Mouse (Mus musculus): ENCODE data around the gene Pcsk4. TPM values are rescaled to one million over a fixed set of nuclear protein-coding genes. Genes with fewer than 3 reads are reported as not detected.

Gene Pcsk4
- polyA plus RNA-seq, 1 experiment = 15.1 TPM

GRCm38 (mm10) chr10:80294788-80295303 lies 34.5 kb downstream of the Pcsk4 start:
- peaks cover 75% of the 10 kb centered on the region for H3K4me1 ChIP-seq
- H3K27me3 ChIP-seq (replicated peaks) = peaks cover 25% of the 10 kb centered on the region
- TF ChIP-seq FLI1 (IDR thresholded peaks at IDR 0.05; ENCODE audit: low read length) (no peak), GATA1 (IDR thresholded peaks at IDR 0.05; ENCODE audit: borderline replicate concordance, low read length) (no peak)
- H3K9me3 ChIP-seq = no peaks in the 10 kb centered on the region
- peaks cover 21% of the 10 kb centered on the region for H3K36me3 ChIP-seq (replicated peaks; ENCODE audit: low read length)
- peak overlapping the region; percentile 29 for H3K4me3 ChIP-seq (replicated peaks)

GRCm38 (mm10) chr10:80294311-80294710 lies 35.0 kb downstream of the Pcsk4 start:
- Histone ChIP-seq H3K27me3 (replicated peaks) (peaks cover 20% of the 10 kb centered on the region), H3K36me3 (replicated peaks; ENCODE audit: low read length) (peaks cover 24% of the 10 kb centered on the region), H3K4me1 (peaks cover 70% of the 10 kb centered on the region), H3K9me3 (no peaks in the 10 kb centered on the region), H3K4me3 (replicated peaks) (peak overlapping the region; percentile 64)
- TF ChIP-seq FLI1 (IDR thresholded peaks at IDR 0.05; ENCODE audit: low read length) (no peak), GATA1 (IDR thresholded peaks at IDR 0.05; ENCODE audit: borderline replicate concordance, low read length) (no peak)

DNA sequence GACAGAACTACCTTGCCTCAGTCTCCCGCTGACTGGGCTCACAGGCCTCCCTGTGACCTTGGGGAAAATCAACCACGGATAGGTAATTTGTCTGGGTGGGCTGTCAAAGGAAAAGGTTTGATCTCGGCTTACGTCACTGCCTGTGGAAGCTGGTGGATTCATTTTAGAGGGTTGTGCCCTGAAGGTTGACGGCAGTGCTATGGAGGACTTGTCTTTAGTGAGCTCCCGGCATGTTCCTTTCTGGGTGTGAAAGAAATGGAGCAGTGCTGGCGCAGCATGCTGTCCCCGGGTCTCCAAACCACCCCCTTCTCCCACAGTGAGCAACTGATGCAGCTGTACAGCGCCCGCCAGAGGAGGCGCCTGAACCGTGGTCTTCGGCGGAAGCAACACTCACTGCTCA lies 36.0 kb downstream of the Pcsk4 start:
- Histone ChIP-seq H3K36me3 (replicated peaks; ENCODE audit: low read length) (peaks cover 33% of the 10 kb centered on the region), H3K4me1 (peaks cover 65% of the 10 kb centered on the region), H3K27me3 (replicated peaks) (peaks cover 10% of the 10 kb centered on the region), H3K9me3 (no peaks in the 10 kb centered on the region), H3K4me3 (replicated peaks) (peak overlapping the region; percentile 95)
- TF ChIP-seq FLI1 (IDR thresholded peaks at IDR 0.05; ENCODE audit: low read length) (no peak), GATA1 (IDR thresholded peaks at IDR 0.05; ENCODE audit: borderline replicate concordance, low read length) (no peak)

DNA sequence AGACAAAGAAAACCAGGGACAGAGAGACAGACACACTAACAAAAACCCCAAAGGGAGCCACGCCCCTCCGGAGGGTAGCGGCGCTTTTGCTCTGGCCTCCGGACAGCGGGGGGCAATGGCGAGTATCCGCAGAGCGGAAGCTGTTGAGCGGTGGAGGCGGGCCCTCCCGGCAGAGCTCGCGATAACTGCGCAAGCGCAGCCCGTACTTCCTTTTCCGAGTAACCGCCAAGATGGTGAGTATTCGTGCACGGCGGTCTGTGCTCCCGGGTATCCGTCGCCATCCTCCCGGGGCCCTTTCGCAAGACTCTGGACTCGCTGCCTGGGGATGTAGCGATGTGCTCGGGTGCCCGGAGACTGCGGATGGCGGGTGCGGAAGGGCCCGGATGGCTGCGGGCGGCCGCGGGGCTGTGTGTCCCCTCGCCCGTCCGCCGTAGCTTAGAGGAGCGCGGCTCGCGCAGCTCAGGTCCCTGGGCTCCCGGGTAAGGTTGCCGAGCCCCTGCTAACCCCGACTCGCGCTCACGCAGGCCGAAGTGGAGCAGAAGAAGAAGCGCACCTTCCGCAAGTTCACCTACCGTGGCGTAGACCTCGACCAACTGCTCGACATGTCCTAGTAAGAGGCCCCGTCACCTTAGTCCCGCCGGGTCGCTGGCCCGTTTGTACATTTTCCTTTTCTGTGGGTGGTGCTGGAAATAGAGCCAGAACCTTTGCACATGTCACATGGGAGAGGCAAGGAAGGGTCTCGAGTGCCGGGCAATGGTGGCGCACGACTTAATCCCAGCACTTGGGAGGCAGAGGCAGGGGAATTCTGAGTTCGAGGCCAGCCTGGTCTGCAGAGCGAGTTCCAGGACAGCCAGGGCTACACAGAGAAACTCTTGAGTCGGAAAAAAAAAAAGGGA lies 36.8 kb downstream of the Pcsk4 start, which contains the start of gene Rps15:
Rps15 (plus strand) TSS at position 203 of the 896 bp plus-strand sequence.
- peaks cover 56% of the 10 kb centered on the region for H3K4me1 ChIP-seq
- TF ChIP-seq FLI1 (IDR thresholded peaks at IDR 0.05; ENCODE audit: low read length) (peak; percentile 56; the same call in 1 of the 2 replicates), GATA1 (IDR thresholded peaks at IDR 0.05; ENCODE audit: borderline replicate concordance, low read length) (no peak)

GRCm38 (mm10) chr10:80288657-80289056 lies 40.6 kb downstream of the Pcsk4 start:
- H3K36me3 ChIP-seq (replicated peaks; ENCODE audit: low read length) = peaks cover 64% of the 10 kb centered on the region

More for the DNA sequence above, 36.8 kb downstream of the Pcsk4 start, which contains the start of gene Rps15:
- peak within 1 kb of the TSS; percentile 95 for H3K4me3 ChIP-seq (replicated peaks)
- peaks cover 3% of the 10 kb centered on the region for H3K27me3 ChIP-seq (replicated peaks)
- peaks cover 42% of the 10 kb centered on the region for H3K36me3 ChIP-seq (replicated peaks; ENCODE audit: low read length)
- H3K9me3 ChIP-seq = no peaks in the 10 kb centered on the region

GRCm38 (mm10) chr10:80288097-80288496 lies 41.2 kb downstream of the Pcsk4 start:
- Histone ChIP-seq H3K27me3 (replicated peaks) (no peaks in the 10 kb centered on the region), H3K4me1 (peaks cover 30% of the 10 kb centered on the region), H3K9me3 (no peaks in the 10 kb centered on the region), H3K4me3 (replicated peaks) (no peak overlapping the region), H3K36me3 (replicated peaks; ENCODE audit: low read length) (peaks cover 64% of the 10 kb centered on the region)
- TF ChIP-seq FLI1 (IDR thresholded peaks at IDR 0.05; ENCODE audit: low read length) (no peak), GATA1 (IDR thresholded peaks at IDR 0.05; ENCODE audit: borderline replicate concordance, low read length) (no peak)

More at GRCm38 (mm10) chr10:80288657-80289056, 40.6 kb downstream of the Pcsk4 start:
- no peak overlapping the region for H3K4me3 ChIP-seq (replicated peaks)
- H3K27me3 ChIP-seq (replicated peaks) = no peaks in the 10 kb centered on the region
- H3K4me1 ChIP-seq = peaks cover 31% of the 10 kb centered on the region
- TF ChIP-seq FLI1 (IDR thresholded peaks at IDR 0.05; ENCODE audit: low read length) (no peak), GATA1 (IDR thresholded peaks at IDR 0.05; ENCODE audit: borderline replicate concordance, low read length) (no peak)
- no peaks in the 10 kb centered on the region for H3K9me3 ChIP-seq

DNA sequence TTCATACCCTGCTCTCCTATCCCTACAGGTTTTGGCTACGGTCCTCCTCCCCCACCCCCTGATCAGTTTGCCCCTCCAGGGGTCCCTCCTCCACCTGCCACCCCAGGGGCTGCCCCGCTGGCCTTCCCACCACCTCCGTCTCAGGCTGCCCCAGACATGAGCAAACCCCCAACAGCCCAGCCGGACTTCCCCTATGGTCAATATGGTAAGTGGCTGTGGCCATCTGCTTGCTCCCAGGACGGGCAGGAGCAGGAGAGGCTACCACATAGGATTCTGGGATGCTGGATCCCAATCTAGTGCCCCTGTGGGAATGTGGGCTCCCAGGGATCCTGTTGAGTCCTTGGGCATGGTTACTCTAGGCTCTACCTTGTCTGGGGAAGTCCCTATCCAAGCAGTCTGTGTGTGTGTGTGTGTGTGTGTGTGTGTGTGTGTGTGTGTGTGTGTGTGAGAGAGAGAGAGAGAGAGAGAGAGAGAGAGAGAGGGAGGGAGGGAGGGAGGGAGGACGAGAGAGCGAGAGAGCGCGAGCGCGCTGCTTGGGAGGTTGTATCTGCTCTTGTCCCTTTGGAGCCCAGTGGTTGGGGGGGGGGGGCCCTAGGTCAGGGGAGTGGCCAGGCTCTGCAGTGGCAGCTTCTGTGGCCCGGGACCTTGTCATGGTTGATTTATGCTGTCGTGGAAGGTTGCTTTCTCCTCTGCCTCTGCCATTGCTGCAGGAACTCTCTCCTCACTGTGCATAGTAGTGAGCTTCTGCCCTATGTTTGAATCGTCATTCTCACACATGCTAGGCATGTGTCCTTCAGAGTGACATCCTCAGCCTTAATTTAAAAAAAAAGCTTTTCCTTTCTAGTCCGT lies 43.9 kb downstream of the Pcsk4 start:
- no peak overlapping the region for H3K4me3 ChIP-seq (replicated peaks)
- no peak for TF ChIP-seq GATA1 (IDR thresholded peaks at IDR 0.05; ENCODE audit: borderline replicate concordance, low read length)
- no peak for TF ChIP-seq FLI1 (IDR thresholded peaks at IDR 0.05; ENCODE audit: low read length)
- H3K9me3 ChIP-seq = no peaks in the 10 kb centered on the region
- peaks cover 90% of the 10 kb centered on the region for H3K36me3 ChIP-seq (replicated peaks; ENCODE audit: low read length)
- H3K27me3 ChIP-seq (replicated peaks) = no peaks in the 10 kb centered on the region
- H3K4me1 ChIP-seq = peaks cover 44% of the 10 kb centered on the region

GRCm38 (mm10) chr10:80282481-80283441 lies 46.5 kb downstream of the Pcsk4 start:
- TF ChIP-seq FLI1 (IDR thresholded peaks at IDR 0.05; ENCODE audit: low read length) (no peak), GATA1 (IDR thresholded peaks at IDR 0.05; ENCODE audit: borderline replicate concordance, low read length) (no peak)
- Histone ChIP-seq H3K36me3 (replicated peaks; ENCODE audit: low read length) (peaks cover 98% of the 10 kb centered on the region), H3K4me3 (replicated peaks) (no peak overlapping the region), H3K9me3 (no peaks in the 10 kb centered on the region), H3K4me1 (peaks cover 59% of the 10 kb centered on the region), H3K27me3 (replicated peaks) (no peaks in the 10 kb centered on the region)

All from megakaryocyte, embryonic 14.5 days (primary cell).